Mouse (Mus musculus): ENCODE measurements at regions not wholly inside any gene's neighbourhood (a gene's known extent, or its start where the extent isn't known, plus 50 kb on each side); places are given as distances from the start of the nearest gene placed in this dataset.
A peak's percentile ranks its signal among the peaks of the same experiment; 100 is the strongest.
"Not testable (repeated sequence)": the region's sequence is repeated elsewhere in the genome, so short reads cannot be mapped to it uniquely, and the experiment has no call there.

GRCm38 (mm10) chr1:51596935-51597820 is 119.0 kb upstream of the Nabp1 start:
- peak; percentile 97 for DNase-seq (ENCODE audit: low spot score)

- no peak for DNase-seq (ENCODE audit: low spot score)
Measured at GRCm38 (mm10) chr1:51594666-51595065, 116.4 kb upstream of the Nabp1 start.

- DNase-seq (ENCODE audit: low spot score), result no peak
Measured at GRCm38 (mm10) chr1:51593621-51594441, 115.6 kb upstream of the Nabp1 start.

DNA sequence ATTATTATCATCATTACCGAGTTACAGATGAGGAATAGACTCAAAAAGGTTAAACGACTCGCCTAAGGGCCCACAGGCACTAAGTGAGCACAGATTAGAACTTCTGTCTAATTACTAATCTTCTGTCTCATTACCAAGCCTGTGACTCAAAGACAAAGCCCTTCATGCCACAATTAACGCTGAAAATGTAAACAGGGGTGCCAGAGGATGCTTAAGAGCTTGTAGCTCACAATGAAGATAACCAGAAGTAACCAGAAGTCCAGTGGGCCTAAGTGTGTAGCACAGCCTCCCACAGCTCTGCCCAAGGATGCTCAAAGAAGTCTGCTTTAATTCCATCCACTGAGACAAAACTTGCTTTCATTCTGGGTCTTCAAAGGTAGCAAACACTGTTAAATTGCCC is 113.7 kb upstream of the Nabp1 start:
- DNase-seq (ENCODE audit: low spot score), result peak; percentile 15

DNA sequence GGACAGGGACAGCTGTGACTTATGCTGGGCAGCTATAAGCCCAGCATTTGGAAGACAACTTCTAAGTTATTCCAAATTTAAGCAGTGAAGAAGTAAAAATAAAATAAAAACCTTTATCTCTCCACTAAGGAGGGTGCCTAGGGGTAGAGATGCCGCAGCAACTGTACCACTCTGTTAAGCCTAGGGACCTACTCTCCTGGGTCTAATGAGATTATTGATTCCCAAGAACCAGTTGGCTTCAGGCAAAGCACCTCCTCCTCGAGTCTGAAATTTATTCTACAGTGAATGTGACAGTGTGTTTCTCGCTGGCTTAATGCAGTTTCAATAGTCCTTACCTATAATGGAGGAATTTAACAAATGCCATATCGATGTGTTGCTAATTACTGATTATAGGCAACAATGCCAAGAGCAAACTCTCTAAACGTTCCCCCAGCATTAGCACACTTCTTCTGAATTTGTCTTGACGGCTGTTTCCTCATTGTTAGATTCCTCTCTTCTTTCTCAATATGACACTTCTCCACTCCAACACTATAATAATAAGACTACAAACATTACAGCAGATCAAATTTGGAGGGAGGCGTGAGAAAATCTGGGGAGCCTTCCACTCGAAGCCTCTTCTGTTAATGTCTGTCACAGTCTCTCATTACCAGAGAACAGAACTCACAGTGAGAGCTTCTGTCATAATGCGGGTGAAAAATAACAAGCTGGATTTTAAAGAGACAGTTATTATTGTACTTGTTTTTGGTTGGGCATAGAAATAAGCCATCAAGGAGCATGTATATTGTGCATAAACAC is 112.6 kb upstream of the Nabp1 start:
- DNase-seq (ENCODE audit: low spot score), result peak; percentile 34

DNA sequence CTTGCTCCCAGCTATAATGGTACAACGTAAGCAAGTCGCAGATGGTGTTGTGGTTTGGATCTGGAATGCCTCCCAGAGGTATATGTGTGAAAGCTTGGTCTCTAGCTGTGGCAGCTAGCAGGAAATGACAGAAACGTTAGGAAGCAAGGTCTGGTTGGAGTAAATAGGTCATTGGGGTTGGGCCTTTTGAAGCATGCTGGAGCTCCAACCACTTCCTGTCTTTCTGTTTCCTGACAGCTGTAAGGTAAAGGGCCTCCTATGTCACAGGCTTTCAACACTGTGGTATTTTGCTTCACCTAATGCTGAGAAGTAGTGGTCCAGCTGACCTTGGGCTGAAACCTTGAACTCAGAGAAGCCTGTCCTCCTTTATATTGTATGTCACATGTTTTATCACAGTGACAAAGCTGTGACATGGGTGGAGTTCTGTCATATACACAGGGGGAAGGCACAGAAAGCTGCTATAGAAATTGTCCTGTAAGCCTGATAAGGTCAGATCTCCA is 106.8 kb upstream of the Nabp1 start:
- DNase-seq (ENCODE audit: low spot score), result no peak

- no peak for DNase-seq (ENCODE audit: low spot score)
Measured at GRCm38 (mm10) chr1:51583871-51584270, 105.6 kb upstream of the Nabp1 start.

- peak; percentile 88 for DNase-seq (ENCODE audit: low spot score)
Measured at GRCm38 (mm10) chr1:51580074-51580473, 101.8 kb upstream of the Nabp1 start.

DNA sequence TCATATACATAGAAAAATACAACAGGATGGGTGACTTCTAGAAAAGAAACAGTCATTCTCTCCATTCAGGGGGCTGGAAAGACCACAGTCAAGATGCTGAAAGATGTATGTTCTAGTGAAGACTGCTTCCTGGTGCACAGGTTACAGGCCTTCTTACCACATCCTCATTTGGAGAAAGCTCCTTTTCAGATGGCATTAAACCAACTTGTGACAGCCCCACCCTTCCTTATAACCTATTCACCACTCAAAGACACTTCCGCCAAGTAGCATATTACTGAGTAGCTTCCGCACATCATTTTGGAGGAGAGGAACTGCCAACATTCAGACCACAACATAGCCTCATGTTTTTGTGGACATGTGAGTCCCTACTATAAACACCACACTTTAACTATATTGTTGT is 99.5 kb upstream of the Nabp1 start:
- no peak for DNase-seq (ENCODE audit: low spot score)

- DNase-seq (ENCODE audit: low spot score), result no peak
Measured at GRCm38 (mm10) chr1:51572314-51573078, 94.3 kb upstream of the Nabp1 start.

GRCm38 (mm10) chr1:51569625-51570024 is 91.4 kb upstream of the Nabp1 start:
- DNase-seq (ENCODE audit: low spot score), result no peak

DNA sequence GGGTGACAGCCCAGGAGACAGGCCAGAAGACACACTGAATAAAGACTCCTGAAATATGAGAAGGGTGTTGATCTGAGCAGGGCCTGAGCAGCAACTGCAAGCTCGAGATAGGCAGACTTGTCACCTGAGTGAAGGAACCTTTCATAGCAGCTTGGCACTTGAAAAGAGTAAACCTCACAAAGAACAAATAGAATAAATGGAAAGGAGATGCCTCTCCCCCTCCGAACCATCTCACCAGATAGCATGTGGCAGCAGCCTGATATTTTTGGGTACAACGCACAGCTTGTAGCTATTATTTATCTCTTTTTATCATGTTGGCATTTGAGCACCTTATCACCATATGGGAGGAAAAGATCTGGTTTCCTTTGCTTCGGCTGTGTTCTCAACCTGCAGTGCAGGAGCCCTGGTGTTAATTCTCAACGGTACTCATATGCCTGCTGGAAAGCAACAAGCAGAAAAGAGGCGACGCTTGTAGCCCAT is 88.0 kb upstream of the Nabp1 start:
- DNase-seq (ENCODE audit: low spot score), result no peak

GRCm38 (mm10) chr1:51556616-51557015 is 78.4 kb upstream of the Nabp1 start:
- DNase-seq (ENCODE audit: low spot score), result not testable (repeated sequence)

DNA sequence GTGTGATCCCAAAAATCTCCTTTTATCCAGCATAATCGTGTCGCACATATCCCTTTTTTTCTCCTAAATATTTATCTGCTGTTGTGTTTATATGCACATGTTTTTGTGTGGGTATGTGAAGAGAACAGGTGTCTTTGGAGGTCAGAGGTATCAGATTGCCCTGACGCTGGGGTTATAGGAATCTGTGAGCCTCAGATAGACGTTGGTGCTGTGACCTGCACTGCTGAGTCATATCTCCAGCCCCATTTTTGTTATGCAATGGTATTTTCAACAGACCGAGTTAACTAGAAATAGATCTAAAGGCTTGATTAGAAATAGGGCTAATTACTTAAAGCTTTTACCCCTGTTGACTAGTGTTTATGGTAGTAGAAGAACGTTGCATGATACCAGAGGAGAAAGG is 75.5 kb upstream of the Nabp1 start:
- no peak for DNase-seq (ENCODE audit: low spot score)

- no peak for DNase-seq (ENCODE audit: low spot score)
Measured at GRCm38 (mm10) chr1:51551624-51552023, 73.4 kb upstream of the Nabp1 start.

GRCm38 (mm10) chr1:51542801-51543200 is 64.6 kb upstream of the Nabp1 start:
- DNase-seq (ENCODE audit: low spot score), result no peak

DNA sequence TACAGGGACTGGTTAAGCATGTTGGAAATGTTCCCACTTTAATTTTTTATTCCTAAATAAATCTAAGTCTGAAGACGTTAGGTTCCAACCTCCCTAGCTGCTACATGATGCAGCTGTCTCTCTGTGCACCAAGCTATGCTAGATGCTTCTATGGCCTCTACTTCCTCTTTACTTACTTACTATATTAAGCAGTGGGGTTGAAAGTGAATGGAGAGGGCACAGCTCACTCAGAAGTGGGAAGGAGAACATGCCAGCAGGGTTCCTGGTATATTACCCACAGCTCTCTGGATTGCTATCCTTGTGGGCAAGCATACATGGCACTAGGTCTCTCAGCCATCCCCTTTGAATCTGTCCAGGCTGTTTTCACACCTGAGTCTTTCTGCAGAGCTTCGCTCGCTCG is 61.4 kb upstream of the Nabp1 start:
- DNase-seq (ENCODE audit: low spot score), result no peak

- no peak for DNase-seq (ENCODE audit: low spot score)
Measured at GRCm38 (mm10) chr1:51538836-51539235, 60.6 kb upstream of the Nabp1 start.

DNA sequence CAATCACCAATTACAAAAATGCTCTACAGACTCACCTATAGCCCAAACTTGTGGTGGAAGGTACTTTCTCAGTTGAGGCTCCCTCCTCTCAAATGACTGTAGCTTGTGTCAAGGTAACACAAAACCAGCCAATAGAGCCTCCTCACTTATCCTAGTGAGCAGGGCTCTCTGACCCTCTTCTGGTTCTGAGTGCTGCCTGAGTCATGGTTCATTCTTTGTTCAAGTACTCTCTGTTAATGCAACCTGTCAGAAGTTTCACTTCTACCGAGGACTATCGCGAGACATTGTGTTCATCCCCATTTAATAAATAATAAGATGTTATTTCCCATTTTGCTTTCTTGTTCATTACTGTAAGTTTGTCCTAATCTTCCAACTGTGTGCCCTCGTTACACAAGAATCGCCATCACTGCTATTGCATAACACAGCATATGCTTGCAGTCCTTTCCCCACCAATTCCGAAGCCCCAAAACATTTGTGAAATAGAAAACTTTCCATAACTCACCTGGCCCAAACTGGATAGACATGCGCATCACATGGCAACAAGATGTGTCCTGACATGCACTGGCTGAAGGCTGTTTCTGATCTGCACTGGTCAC is 59.6 kb upstream of the Nabp1 start:
- DNase-seq (ENCODE audit: low spot score), result no peak

- no peak for DNase-seq (ENCODE audit: low spot score)
Measured at GRCm38 (mm10) chr1:51536076-51536475, 57.9 kb upstream of the Nabp1 start.

- no peak for DNase-seq (ENCODE audit: low spot score)
Measured at GRCm38 (mm10) chr1:51535414-51535813, 57.2 kb upstream of the Nabp1 start.
